Comparison of ENCODE assay signal across 9 mouse cellular contexts in genomic region chr15:61395296-61395826, GRCm38 (mm10).
A peak's percentile ranks its signal among the peaks of the same experiment; 100 is the strongest.
DNase-seq lines count a peak whose midpoint lies in the region; ATAC-seq and TF ChIP-seq lines count a peak whose summit lies in the region.
"Had no signal": no experiment of that assay in that cellular context is flagged by ENCODE, and none has a peak within 500 bp of the region (broad histone marks: within the 10 kb centered on the region; RNA-seq: fewer than 3 reads in every experiment).

No protein-coding gene starts in this region.

- H3K9me3 ChIP-seq in heart, postnatal 0 days (replicated peaks; ENCODE audit: control insufficient read depth, low read length) = no peaks in the 10 kb centered on the region
- no peaks in the 10 kb centered on the region for H3K9me3 ChIP-seq in midbrain, embryonic 12.5 days
- H3K9me3 ChIP-seq: limb, embryonic 12.5 days had no signal

- H3K9ac ChIP-seq in heart, postnatal 0 days (replicated peaks; ENCODE audit: low read depth, low read length) = no peak overlapping the region
- H3K9ac ChIP-seq in midbrain, embryonic 12.5 days (replicated peaks) = no peak overlapping the region
- H3K9ac ChIP-seq: limb, embryonic 12.5 days had no signal

- peak overlapping the region; percentile 17; the same call in 1 of the 2 replicates for H3K4me2 ChIP-seq in heart, postnatal 0 days (ENCODE audit: low read depth, low read length)
- no peak overlapping the region for H3K4me2 ChIP-seq in midbrain, embryonic 12.5 days (replicated peaks)
- H3K4me2 ChIP-seq: limb, embryonic 12.5 days had no signal

- H3K4me1 ChIP-seq in heart, postnatal 0 days (ENCODE audit: control insufficient read depth, insufficient read depth) = peaks cover 15% of the 10 kb centered on the region; the same call in 1 of the 2 replicates
- no peaks in the 10 kb centered on the region for H3K4me1 ChIP-seq in midbrain, embryonic 12.5 days

- no peak for TF ChIP-seq CTCF in heart, postnatal 0 days (IDR thresholded peaks at IDR 0.05; ENCODE audit: low read depth)

- peak; percentile 63 for ATAC-seq in heart, postnatal 0 days (ENCODE audit: insufficient read depth, low read depth)
- ATAC-seq in midbrain, embryonic 12.5 days (ENCODE audit: low FRiP score, low read depth) = 0 out of 2 replicates have a peak, but pooled peaks have one; percentile 49

- peak; percentile 5 to 19 for DNase-seq in cerebellum, postnatal 10 days
- DNase-seq in cerebellum, adult 9-10 months = no peak
- DNase-seq in embryo, embryonic 11 days = peak; percentile 49
- peak; percentile 76 for DNase-seq in heart, postnatal 0 days (ENCODE audit: low spot score)
- peak; percentile 56 to 75 for DNase-seq in kidney, postnatal 25 days
- no peak for DNase-seq in thymus, postnatal 0 days (ENCODE audit: low spot score)
- no peak for DNase-seq in spleen, postnatal 4 days (ENCODE audit: low spot score in 2 of 2)

- WGBS in heart, postnatal 0 days = 9% methylated on average over 8 of the region's 8 CpGs
- 19% methylated on average over 8 of the region's 8 CpGs for WGBS in midbrain, embryonic 12.5 days

- peak overlapping the region; percentile 55 for H3K27ac ChIP-seq in heart, postnatal 0 days (ENCODE audit: low read depth)
- H3K27ac ChIP-seq in midbrain, embryonic 12.5 days (replicated peaks) = no peak overlapping the region
- H3K27ac ChIP-seq: limb, embryonic 12.5 days had no signal

- TF ChIP-seq EP300 in heart, postnatal 0 days (IDR thresholded peaks at IDR 0.05; ENCODE audit: low read depth) = peak; percentile 63; the same call in 1 of the 2 replicates

- H3K27me3 ChIP-seq in heart, postnatal 0 days (ENCODE audit: control insufficient read depth, insufficient read depth, low read length) = no peaks in the 10 kb centered on the region
- no peaks in the 10 kb centered on the region for H3K27me3 ChIP-seq in midbrain, embryonic 12.5 days
- H3K27me3 ChIP-seq: limb, embryonic 12.5 days had no signal

- no peaks in the 10 kb centered on the region for H3K36me3 ChIP-seq in heart, postnatal 0 days (replicated peaks; ENCODE audit: control insufficient read depth, insufficient read depth, low read length)
- no peaks in the 10 kb centered on the region for H3K36me3 ChIP-seq in midbrain, embryonic 12.5 days
- H3K36me3 ChIP-seq: limb, embryonic 12.5 days had no signal

- no peak overlapping the region for H3K4me3 ChIP-seq in heart, postnatal 0 days (ENCODE audit: low read depth, low read length)
- H3K4me3 ChIP-seq in midbrain, embryonic 12.5 days = no peak overlapping the region
- H3K4me3 ChIP-seq: limb, embryonic 12.5 days had no signal

Comparison
In these comparisons a context has a peak if more than half of its experiments do, and no peak if none do; other contexts are left out.
1. DNase-seq: peak in cerebellum, postnatal 10 days (2 of 2), embryo, embryonic 11 days (single experiment), heart, postnatal 0 days (single experiment) and kidney, postnatal 25 days (2 of 2); none in cerebellum, adult 9-10 months (single experiment), thymus, postnatal 0 days (single experiment) and spleen, postnatal 4 days (0 of 2).